Mouse (Mus musculus): ENCODE results near the gene Kcnj10.

Kcnj10 gene

DNA sequence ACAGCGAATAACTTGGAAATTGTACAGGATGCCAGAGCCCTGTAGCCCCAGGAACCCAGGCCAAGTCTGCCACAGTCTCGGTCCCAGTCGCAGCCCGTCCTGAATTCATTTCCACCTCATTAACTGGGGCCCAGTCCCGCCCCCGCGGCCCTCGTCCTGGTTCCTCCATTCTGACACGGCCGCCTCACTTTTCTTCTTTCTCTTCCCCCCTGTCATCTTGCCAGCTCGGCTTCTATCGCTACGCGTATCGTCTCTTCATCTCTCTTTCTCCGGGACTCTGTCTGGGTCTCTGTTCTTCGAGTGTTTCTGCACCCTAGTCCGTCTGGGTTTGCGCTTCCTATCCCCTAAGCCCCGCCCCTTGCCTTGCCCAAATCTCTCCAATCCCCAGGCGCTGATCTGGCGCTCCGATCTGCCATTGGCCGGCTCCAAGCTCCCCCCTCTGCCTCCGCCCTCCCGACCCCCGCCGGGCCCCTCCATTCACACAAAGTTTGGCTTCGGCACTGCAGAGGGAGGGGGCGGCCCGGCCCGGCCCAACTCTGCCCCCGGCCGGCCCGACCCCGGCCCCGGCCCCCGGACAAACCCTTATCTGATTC is at the start of gene Kcnj10:
Kcnj10 (plus strand) TSS at position 482 of the 593 bp plus-strand sequence.
- DNase-seq: peak; percentile 76 to 87

DNA sequence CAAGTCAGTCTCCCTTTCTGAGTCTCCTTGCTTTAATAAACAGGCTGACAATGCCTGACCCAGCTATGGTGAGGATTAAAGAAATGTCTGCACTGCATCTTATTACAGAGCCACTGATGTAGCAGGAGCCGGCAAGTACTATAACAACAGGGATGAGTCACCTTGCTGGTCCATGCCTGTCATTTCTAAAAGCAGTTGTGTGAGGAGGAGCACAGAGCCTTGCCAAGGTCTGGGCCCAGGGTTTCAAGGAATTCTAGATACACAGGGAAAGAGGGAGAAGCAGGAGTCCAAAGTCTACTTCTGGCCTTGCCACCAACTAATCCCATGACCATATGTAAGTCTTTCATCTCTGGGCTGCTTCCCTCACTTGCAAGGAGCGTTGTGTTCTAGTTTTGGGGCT is 48.1 kb upstream of the Kcnj10 start:
- no peak for DNase-seq

DNA sequence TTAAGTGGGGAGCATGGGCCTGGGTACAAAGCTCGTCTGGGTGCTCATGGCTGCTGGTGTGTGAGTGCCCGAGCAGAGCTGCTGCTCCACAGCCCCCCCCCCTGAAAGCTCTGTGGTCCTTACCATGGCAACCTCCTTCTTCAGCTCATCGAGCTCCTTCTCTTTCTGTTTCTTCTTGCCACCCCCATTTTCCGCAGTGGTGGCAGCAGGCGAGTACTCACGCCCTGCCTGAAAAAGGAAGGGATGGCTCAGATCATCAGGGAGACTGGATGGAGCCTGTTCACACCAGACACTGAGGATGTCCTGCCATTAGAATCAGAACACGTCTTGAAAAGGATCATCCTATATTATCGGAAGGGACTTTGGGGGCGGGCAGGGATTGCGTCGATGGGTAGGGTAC is 47.6 kb upstream of the Kcnj10 start:
- DNase-seq: no peak

DNA sequence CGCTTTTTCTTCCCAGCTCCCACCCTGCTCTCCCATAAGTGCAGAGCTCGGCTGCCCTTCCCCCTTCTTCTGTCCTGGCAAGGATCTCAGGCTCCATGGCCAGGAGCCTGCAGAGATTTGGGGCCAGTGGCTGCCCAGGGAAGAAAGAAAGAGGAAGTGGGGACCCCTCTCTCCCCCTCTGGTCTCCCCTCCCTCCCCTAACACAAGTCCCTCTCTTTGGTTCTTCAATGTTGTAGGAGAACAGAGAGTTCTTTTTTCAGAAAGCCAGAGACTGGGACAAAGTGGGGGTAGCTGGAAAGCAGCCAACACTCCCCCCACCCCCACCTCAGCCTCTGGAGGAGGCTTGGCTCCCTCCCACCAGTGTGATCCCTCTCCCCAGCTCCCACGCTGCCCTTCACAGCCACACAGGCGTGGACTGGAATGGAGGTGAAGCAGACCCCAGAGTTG is 45.2 kb upstream of the Kcnj10 start:
- DNase-seq: peak in 1 of 2 experiments; percentile 44

DNA sequence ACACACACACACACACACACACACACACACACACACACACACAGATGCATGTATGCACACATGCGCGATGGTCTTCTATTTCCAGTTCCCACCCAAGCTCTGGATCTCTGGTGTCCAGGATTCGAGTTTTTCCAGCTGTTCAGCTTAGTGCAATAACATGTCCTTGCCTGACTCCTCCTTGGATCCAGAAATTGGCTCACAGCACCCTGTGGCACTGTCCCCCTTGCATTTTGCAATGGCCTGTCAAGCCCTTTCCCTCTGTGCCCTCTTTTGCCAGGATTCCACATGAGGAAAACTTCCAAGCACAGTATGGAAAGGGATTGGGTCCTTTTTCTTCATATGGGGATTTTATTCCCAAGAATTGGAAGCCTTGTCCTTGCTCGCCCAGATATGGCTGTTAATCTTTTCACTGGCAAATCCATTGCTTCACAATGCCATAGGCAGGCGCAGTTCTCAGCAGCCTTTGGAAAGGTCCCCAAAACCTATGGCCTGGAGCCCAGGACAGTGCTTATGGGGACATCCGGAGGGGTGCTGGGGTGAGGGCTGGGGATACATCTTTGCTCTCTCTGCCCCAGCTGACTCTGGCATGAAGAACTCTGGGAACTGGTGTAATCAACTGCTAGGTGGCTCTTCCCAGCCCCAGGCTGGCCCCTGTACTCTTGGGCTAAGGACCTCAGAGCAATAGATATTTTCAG is 44.0 kb upstream of the Kcnj10 start:
- peak; percentile 37 to 53 for DNase-seq

DNA sequence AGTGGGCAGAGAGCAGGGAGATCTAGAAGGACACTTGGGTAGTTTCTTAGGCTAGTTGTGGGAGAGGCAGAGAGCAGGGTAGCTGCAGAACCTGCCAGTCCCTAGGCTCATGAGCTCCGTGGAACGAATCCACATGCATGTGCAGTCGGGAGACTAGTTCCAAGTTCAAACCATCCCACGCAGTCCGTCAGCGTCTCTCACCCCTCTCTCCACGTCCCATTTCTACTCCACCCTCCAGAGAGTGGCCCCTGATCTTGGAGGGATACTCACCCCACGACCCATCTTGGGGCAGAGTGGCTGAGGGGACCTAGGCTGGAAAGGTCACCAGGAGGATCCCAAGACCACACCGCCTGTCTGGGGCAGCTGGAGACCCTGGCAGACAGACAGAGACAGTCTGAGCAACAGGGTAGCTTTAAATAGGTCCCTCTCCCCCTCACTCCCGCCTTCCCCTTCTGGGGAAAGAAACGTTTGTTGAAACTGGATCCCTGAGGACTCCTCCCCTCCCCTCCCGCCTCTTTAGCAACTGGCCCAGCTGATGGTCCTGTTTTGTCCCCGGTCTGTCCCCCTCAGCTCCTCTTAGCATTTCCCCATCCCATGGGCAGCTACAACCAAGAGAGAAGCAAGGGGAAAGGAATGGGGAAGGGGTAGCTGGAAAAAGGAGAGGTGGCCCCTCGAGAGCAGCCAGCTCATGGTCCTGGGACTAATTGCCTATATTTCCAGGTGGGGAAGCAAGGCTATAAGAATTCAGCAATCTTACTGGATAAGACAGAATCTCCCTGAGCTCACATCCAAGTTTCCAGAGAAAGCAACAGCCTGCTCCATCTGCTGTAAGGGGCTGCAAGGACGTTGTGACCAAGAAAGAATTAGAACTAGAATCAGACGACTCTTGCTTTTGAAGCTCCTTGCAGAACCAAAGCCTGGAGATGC is 43.1 kb upstream of the Kcnj10 start, which contains the start of gene Atp1a2:
Atp1a2 (minus strand) TSS at position 454 of the 927 bp plus-strand sequence.
- DNase-seq: peak in 1 of 2 experiments; percentile 38

DNA sequence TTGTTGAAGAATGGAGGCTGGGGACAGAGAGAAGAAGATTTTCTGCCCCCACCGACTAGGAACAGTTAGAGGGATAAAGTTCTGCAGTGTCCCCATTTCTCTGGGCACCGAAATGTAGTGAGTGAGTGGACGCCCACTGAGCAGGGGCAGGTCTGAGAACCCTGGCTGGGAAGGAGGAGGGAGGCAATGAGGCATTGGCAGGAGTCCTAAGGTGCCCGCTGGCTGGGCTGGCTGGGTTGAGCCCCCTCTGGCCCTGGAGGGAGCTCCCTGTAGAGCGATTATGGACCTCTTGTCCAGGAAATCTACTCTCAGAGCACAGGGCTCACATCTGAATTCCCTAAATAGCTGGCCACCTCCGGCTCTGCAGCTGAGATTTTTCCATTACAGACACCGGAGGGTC is 41.5 kb upstream of the Kcnj10 start:
- DNase-seq: no peak

DNA sequence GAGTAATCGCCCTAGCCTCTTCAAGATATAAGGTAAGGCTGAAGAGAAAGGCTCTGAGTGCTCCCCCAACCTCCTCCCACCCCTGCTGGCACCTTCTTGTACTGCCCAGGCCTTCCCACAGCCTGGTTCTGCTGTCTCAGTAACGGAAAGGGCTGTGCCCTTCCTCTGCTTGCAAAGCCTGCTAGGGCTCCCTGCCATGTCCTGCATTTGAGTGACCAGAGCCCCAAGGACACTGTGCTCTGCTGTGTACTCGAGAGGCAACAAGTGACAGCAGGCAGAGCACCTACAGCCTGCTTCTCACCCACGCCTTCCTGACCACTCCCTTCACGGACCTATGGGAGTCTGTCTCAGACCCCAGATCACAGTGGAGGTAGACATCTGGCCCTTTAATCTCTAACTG is 40.8 kb upstream of the Kcnj10 start:
- no peak for DNase-seq

DNA sequence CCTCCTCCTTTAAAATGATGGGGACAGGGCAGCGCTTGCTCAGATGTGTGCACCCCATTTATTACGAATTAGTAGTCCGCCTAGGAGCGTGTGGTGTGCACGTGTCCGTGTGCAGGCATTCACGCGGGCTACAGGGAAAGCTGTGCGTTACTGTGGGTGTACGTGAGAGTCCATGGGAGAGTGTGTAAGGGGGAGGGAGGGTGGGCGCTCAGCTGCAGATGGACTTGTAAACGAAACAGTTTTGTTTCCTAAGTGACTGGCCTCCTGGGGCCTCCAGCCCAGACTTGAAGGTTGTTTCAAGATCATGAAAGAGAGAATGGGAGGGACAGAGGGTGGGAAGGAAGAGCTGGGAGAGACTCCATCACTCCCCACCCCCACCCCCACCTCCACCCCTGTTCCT is 39.8 kb upstream of the Kcnj10 start:
- DNase-seq: no peak

DNA sequence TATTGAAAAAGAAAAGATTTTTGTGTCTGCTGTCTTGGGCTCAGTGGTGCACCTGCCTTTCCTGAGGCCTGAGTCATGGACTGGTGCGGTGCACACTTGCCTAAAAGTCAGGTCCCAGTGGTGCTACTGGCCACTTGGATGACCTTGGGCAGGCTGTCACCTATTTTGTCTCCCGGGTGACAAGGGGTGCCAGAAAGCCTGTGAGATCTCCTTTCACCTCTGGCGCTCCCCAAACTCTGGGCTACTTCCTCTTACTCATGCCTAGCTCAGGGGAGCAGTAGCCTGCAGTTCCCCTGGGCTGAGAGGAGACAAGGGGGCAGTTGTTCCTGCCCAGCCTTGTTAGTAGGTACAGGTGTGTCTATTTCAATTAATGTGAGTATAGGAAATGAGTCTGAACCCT is 38.7 kb upstream of the Kcnj10 start:
- no peak for DNase-seq

DNA sequence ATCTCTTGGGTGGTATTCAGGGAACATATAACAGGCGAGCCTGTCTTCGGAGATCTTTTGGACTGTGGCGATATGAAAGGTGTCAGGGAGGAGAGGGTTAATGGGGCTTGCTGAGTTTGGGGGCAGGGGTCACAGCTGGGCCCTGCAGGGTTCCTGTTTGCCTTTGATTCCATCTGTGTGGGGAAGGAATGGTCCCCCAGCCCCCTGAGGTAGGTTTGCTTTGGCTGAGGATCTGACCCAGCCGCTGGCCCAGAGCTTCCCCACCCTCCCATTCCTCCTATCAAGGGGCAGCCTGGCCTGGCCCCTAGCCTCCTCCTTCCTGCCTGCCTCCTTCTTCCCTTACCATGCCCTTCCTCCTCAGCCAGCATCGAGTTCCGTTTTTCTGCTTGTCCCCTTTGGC is 38.2 kb upstream of the Kcnj10 start:
- DNase-seq: no peak

DNA sequence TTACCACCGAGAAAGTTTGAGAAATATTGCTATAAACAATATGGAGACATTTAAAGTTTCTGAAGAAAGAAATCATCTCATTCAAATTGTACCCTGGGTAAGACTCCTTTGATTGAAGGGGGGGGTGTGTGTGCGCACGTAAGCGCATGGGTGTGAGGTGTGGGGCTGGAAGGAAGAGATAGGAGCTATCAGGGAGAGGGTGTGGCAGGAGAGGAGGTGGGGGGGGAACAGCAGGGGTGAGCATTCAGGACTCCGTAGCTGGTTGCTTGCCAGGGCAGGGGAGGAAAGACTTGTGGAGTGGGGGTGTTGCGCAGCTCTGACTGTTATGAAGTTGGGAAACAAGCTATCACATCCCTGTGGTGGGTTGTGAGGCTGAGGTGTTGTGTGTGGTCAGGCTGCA is 36.6 kb upstream of the Kcnj10 start:
- no peak for DNase-seq

DNA sequence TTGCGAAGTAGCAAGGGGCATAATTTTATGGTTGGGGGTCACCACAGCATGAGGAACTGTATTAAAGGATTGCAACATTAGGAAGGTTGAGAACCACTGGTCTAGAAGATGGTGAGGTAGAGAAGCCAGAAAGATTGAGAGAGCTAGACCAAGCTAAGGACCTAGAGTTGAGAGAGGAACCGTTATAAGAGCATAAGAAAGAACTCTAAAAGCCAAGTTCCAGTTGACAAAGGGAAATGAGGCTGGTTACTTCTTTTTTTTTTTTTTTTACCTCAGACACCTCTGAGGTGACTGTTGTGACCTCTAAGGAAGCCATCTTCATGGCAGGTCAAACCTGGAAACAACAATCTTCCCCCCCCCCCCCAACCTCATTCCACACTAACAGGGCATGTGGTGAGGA is 35.9 kb upstream of the Kcnj10 start:
- DNase-seq: no peak

DNA sequence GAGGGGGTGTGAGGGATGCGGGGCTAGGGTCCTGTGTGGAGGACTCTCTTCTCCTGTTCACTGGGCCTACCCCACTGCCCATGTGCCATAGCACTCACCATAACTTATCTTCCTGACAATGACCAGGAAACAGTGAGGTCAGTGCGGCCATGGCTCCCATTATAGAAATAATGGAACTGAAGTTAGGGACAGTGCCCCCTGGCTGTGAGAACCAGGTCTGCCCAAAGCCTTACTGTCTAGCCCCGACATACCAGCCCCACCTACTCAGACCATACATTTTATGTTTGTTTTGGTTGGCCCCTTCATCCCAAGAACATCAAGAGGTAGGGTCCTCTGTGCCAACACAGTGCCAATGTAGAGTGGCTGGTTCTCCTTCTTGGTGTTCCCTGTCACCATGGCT is 35.4 kb upstream of the Kcnj10 start:
- no peak for DNase-seq

DNA sequence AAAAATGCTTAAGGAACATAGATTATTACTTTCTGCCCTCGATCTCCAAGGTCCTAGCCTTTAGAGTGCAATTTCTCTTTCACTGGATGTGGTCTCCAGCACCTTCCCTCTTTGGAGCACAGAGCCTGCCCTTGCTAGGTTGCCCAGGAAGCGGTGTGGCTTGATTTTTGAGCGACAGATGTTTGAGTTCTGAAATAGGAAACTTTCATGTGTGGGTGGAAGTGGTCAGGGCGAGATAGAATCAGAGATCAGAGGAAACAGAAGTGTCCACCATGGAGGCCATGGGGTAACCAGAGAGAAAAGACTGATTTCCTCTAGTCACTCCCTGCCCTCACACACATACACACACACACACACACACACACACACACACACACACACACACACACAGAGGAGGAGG is 34.8 kb upstream of the Kcnj10 start:
- no peak for DNase-seq

DNA sequence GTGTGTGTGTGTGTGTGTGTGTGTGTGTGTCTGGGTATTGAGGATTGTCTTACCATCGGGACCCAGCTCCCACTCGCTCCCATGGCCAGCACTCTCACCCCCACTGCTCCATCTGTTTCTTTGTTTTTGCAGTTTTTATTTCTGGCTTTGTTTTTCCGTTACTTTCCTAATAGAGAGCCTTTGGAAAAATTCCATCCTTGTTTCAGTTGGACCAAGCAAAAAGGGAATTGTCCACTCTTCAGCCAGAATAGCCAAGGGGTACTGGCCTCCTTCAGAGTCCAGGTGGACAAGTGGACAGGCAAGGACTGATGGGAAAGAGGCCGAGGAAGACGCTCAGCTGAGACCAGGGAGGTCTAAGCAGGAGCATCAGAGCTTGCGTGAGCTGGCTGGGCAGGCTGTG is 34.1 kb upstream of the Kcnj10 start:
- no peak for DNase-seq

DNA sequence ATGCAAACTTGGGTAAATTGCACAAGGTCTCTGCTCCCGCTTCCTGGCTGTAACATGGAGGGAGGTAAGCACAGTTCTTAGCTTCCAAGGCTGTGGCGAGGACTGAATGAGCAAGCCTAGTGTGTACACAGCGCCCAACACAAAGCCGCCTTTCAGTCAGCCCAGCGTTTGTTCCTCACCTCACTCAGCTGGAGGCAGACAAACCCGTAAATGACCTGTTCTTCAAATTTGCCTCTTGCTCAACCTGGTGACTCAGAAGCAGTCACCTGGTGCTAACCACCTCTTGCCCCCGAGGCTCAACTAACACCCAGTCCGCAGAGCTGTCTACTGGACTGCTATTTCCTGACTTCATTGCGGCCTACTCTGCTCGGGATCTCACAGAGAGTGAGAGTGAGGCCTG is 33.1 kb upstream of the Kcnj10 start:
- no peak for DNase-seq

DNA sequence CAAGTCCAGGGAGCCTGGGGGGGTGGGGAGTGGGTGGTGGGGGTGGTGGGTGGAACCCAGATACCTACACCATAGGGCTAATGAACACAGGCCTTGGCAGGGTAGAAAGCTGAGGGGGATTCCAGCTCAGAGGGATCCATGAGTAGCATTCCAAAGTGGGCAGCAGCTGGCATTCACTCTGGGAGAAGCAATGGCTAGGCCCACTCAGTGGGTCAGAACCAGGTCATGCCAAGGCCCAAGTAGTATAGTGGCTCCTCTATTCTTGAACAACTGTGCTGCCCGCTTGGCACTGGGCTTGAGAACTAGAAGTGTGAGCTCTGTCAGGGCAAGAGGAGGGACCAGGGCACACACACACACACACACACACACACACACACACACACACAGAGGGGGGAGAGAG is 32.6 kb upstream of the Kcnj10 start:
- no peak for DNase-seq

DNA sequence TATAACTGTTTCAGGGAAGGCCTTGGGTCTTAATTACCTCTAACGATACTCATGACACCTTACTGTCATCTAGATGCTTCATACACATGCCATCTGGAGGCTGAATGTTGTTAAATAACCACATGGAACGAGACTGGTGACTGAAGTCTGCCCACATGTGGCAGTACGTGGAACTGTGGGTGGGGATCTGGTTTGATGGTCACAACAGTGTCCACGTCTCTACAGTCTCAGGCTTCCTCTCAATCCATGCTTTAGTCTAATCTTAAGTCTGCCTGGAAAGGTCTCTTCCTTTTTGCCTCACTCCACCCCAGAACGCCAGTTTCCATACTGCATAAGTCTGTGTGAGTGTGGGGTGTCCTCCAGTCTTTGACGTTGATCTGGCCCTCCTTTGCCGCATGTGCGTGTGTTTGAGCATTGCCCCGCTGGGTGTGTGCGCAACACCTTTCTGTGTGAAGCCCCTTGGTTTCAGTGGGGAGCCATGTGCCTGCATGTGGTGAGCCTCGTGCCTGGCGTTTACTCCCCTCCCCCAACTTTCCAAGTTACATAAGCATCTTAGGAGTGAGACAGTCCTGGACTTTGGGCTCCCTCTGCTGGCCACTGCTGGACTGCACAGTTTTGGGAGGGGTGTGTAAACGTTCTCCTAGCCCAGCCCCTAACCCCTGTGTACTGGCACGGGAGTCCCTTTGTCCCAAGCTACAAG is 31.2 kb upstream of the Kcnj10 start:
- peak; percentile 94 to 95 for DNase-seq

DNA sequence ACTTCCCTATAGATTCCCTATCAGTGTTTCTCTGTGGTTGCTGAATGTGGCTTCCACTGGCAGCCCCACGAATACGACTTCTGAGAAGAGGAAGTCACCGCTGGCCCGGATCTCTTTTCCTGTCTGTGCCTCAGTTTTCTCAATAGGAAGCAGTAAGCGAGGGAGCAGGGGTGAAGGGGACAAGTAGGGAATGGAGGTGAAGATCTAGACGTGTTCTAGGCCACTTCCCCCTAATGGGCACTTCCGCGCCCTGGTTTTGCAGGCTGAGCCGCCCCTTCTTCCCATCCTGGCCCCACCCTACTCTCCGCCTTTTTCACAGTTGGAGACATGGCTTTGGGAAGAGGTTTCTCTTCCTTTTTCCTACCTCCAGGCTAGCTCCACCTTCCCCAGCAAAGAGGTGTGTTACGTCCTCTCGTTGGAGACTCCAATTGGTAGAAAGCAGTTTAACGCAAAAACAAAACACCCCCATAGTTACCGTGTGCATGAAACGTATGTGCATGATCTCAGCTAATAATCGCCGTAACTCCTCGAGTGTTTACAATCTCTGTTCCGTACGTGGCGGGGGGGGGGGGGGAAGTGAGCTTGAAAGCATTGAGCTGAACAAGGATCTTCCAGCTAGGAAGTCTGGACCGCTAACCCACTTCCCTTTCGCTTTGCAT is 29.6 kb upstream of the Kcnj10 start:
- peak; percentile 72 to 80 for DNase-seq

DNA sequence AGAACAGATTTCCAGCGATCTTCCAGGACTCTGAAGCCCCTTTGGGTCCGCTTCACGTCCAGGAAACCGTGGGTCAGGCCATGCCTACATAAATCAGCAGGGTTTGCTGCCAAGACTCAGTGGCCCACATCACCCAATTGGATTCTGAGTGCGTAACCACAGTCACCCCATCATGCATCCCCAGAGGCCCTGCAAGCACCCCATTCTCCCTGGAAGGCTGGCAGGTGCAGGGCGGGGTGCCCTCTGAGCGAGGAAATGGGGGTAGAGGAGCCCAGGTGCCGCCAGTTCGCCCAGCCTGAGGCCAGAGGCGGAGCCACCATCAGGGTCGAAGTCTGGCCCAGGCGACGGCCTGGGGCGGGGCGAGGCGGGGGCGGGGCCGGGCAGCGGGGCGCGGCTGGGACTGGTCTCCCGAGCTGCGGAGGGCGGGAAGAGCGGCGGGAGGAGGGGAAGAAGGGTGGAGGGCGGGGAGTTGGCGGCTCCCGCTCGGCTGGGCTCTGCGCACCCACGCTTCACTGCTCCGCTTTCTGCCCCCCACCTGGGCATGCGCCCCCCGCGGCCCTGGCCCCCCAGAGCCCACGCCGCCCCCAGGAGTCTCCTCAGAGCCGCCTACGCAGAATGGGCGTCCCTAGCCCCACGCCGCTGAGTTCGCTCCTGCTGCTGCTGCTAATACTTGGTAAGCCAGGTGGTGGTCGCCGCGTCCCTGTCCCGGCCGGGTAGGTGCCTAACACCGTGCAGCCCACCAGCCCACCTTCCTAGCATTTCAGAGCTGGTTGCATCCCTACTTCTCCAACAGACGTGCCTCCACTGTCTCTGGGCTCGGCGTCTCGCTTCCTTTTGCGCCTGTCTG is 28.9 kb upstream of the Kcnj10 start:
- peak; percentile 92 to 97 for DNase-seq

Data from cerebellum, postnatal 25 days (tissue).